Mouse (Mus musculus) CH12.LX (cell line): ENCODE data around the gene Gm20532. TPM values are rescaled to one million over a fixed set of nuclear protein-coding genes. Genes with fewer than 3 reads are reported as not detected.

Experiments
- DNase-seq: peaks from one replicate; pipeline ENCODE4 v3.0.0-alpha.2; 2013; ENCODE audit errors: extremely low read depth
- H3K27ac ChIP-seq: 2 replicates; pipeline ENCODE4 v1.5.1; 2012; ENCODE audit warnings: low read depth, mild to moderate bottlenecking, control low read depth, moderate library complexity; ENCODE audit not compliant: insufficient read depth
- H3K27me3 ChIP-seq: replicated peaks from 2 replicates; pipeline ENCODE3; 2012; ENCODE audit warnings: inconsistent platforms
- H3K36me3 ChIP-seq, 2 experiments: replicated peaks in 1 of 2; 2 replicates each; pipeline versions ENCODE3 to v1.6.1; 2012; ENCODE audit warnings: inconsistent platforms in 1 of 2, low read length in 1 of 2, mild to moderate bottlenecking in 1 of 2, mixed read lengths in 1 of 2, moderate library complexity in 1 of 2; ENCODE audit not compliant: control insufficient read depth in 1 of 2, insufficient read depth in 1 of 2
- H3K4me1 ChIP-seq, 2 experiments: 2 replicates each; pipeline ENCODE4 v1.6.1; 2012; ENCODE audit warnings: inconsistent platforms in 1 of 2, moderate library complexity in 1 of 2; ENCODE audit not compliant: insufficient read depth in 2 of 2, control insufficient read depth in 1 of 2
- H3K4me2 ChIP-seq: 2 replicates; pipeline ENCODE4 v1.6.1; 2012; ENCODE audit warnings: low read depth, mild to moderate bottlenecking, control low read depth; ENCODE audit not compliant: poor library complexity, insufficient read depth, severe bottlenecking
- H3K4me3 ChIP-seq, 3 experiments: fragments of 150-350 bp in 1 of 3; sonication (generic) in 1 of 3; replicated peaks in 1 of 3; 2 replicates each; pipeline versions ENCODE3 to v1.5.1; 2011 to 2012; ENCODE audit warnings: low read depth in 2 of 3, low read length in 2 of 3, mild to moderate bottlenecking in 2 of 3, moderate library complexity in 2 of 3, control low read depth in 1 of 3, improper control_type of control experiment in 1 of 3, inconsistent platforms in 1 of 3, mixed read lengths in 1 of 3; ENCODE audit not compliant: poor library complexity in 1 of 3
- H3K79me2 ChIP-seq: replicated peaks from 2 replicates; pipeline ENCODE4 v1.6.1; 2012; ENCODE audit warnings: mild to moderate bottlenecking, moderate library complexity; ENCODE audit not compliant: control insufficient read depth, poor library complexity, insufficient read depth, severe bottlenecking; ENCODE audit errors: extremely low read depth
- H3K9ac ChIP-seq: 2 replicates; pipeline ENCODE4 v1.6.1; 2012; ENCODE audit warnings: low read depth, mild to moderate bottlenecking, control low read depth, moderate library complexity; ENCODE audit not compliant: insufficient read depth
- H3K9me3 ChIP-seq: replicated peaks from 2 replicates; pipeline ENCODE3; 2012; ENCODE audit warnings: low read length, inconsistent platforms, mixed read lengths
- BHLHE40 ChIP-seq: IDR thresholded peaks from 2 replicates; pipeline ENCODE4 v1.6.1; 2011; ENCODE audit warnings: mild to moderate bottlenecking, low read depth, low read length, improper control_type of control experiment
- CHD2 ChIP-seq: IDR thresholded peaks from 2 replicates; pipeline ENCODE4 v1.6.1; 2011; ENCODE audit warnings: low read length, improper control_type of control experiment
- E2F4 ChIP-seq: IDR thresholded peaks from 2 replicates; pipeline ENCODE4 v1.6.1; 2011; ENCODE audit warnings: low read depth, low read length, improper control_type of control experiment; ENCODE audit not compliant: insufficient replicate concordance
- ELF1 ChIP-seq: IDR thresholded peaks from 2 replicates; pipeline ENCODE4 v1.6.1; 2014; ENCODE audit warnings: low read depth, mild to moderate bottlenecking, inconsistent platforms, low read length, improper control_type of control experiment
- EP300 ChIP-seq: IDR thresholded peaks from 2 replicates; pipeline ENCODE4 v1.6.1; 2011; ENCODE audit warnings: low read length, improper control_type of control experiment
- ETS1 ChIP-seq: conservative IDR thresholded peaks from 2 replicates; pipeline ENCODE4 v1.6.1; 2012; ENCODE audit warnings: low read depth, mild to moderate bottlenecking, inconsistent platforms, low read length, improper control_type of control experiment, moderate library complexity
- GABPA ChIP-seq: IDR thresholded peaks from 2 replicates; pipeline ENCODE4 v1.6.1; 2012; ENCODE audit warnings: low read depth, low read length, improper control_type of control experiment, inconsistent platforms; ENCODE audit not compliant: insufficient replicate concordance
- HCFC1 ChIP-seq: IDR thresholded peaks from 2 replicates; pipeline ENCODE4 v1.6.1; 2012; ENCODE audit warnings: low read depth, mild to moderate bottlenecking, inconsistent platforms, low read length, improper control_type of control experiment
- IRF4 ChIP-seq: IDR thresholded peaks from 2 replicates; pipeline ENCODE4 v1.6.1; 2014; ENCODE audit warnings: low read depth, mild to moderate bottlenecking, inconsistent platforms, low read length, improper control_type of control experiment
- JUN ChIP-seq: IDR thresholded peaks from 2 replicates; pipeline ENCODE4 v1.6.1; 2011; ENCODE audit warnings: low read depth, mild to moderate bottlenecking, low read length, improper control_type of control experiment, moderate library complexity; ENCODE audit not compliant: insufficient read depth
- KAT2A ChIP-seq: IDR thresholded peaks from 2 replicates; pipeline ENCODE4 v1.6.1; 2012; ENCODE audit warnings: low read length, improper control_type of control experiment, inconsistent platforms; ENCODE audit not compliant: insufficient replicate concordance
- MAFK ChIP-seq: IDR thresholded peaks from 2 replicates; pipeline ENCODE4 v1.6.1; 2011; ENCODE audit warnings: low read length, improper control_type of control experiment; ENCODE audit not compliant: insufficient replicate concordance
- MEF2A ChIP-seq: IDR thresholded peaks from 2 replicates; pipeline ENCODE4 v1.6.1; 2014; ENCODE audit warnings: low read depth, mild to moderate bottlenecking, inconsistent platforms, low read length, improper control_type of control experiment, borderline replicate concordance
- MXI1 ChIP-seq: IDR thresholded peaks from 2 replicates; pipeline ENCODE4 v1.6.1; 2011; ENCODE audit warnings: mild to moderate bottlenecking, low read depth, low read length, improper control_type of control experiment
- MYC ChIP-seq: IDR thresholded peaks from 2 replicates; pipeline ENCODE4 v1.6.1; 2011; ENCODE audit warnings: low read depth, mild to moderate bottlenecking, improper control_type of control experiment, low read length
- NELFE ChIP-seq: IDR thresholded peaks from 2 replicates; pipeline ENCODE4 v1.6.1; 2011; ENCODE audit warnings: low read depth, low read length, improper control_type of control experiment
- NRF1 ChIP-seq: IDR thresholded peaks from 2 replicates; pipeline ENCODE4 v1.6.1; 2014; ENCODE audit warnings: low read depth, mild to moderate bottlenecking, inconsistent platforms, low read length, improper control_type of control experiment, moderate library complexity
- PAX5 ChIP-seq: IDR thresholded peaks from 2 replicates; pipeline ENCODE4 v1.6.1; 2012; ENCODE audit warnings: low read length, inconsistent platforms, mixed read lengths
- POLR2AphosphoS2 ChIP-seq: IDR thresholded peaks from 2 replicates; pipeline ENCODE4 v1.6.1; 2011; ENCODE audit warnings: low read depth, low read length, improper control_type of control experiment
- RCOR1 ChIP-seq: conservative IDR thresholded peaks from 2 replicates; pipeline ENCODE4 v1.6.1; 2012; ENCODE audit warnings: low read depth, mild to moderate bottlenecking, inconsistent platforms, low read length, improper control_type of control experiment
- TCF12 ChIP-seq: IDR thresholded peaks from 2 replicates; pipeline ENCODE4 v1.6.1; 2014; ENCODE audit warnings: low read depth, mild to moderate bottlenecking, inconsistent platforms, low read length, improper control_type of control experiment
- UBTF ChIP-seq: IDR thresholded peaks from 2 replicates; pipeline ENCODE4 v1.6.1; 2012; ENCODE audit warnings: low read depth, mild to moderate bottlenecking, inconsistent platforms, low read length, improper control_type of control experiment, moderate library complexity
- USF2 ChIP-seq: conservative IDR thresholded peaks from 2 replicates; pipeline ENCODE4 v1.6.1; 2011; ENCODE audit warnings: low read depth, low read length, improper control_type of control experiment
- ZNF384 ChIP-seq: IDR thresholded peaks from 2 replicates; pipeline ENCODE4 v1.6.1; 2012; ENCODE audit warnings: low read depth, low read length, improper control_type of control experiment, inconsistent platforms
- dilution Hi-C: fragments of 300-500 bp; cut with MboI; formaldehyde crosslinking; loops from 2 replicates; pipeline ENCODE4 v1.14.3; 2020; ENCODE audit warnings: low sequenced_read_pairs; ENCODE audit not compliant: extremely low pct_unique_long_range_greater_than_20kb, extremely low pct_ligation_motif_present
- in situ Hi-C: fragments of 300-500 bp; cut with MboI; formaldehyde crosslinking; loops from 3 replicates; pipeline ENCODE4 v1.14.3; 2019; ENCODE audit warnings: low sequenced_read_pairs, low pct_ligation_motif_present, low pct_unique_long_range_greater_than_20kb, mixed read lengths
- polyA plus RNA-seq: library from polyadenylated mRNA; unstranded; fragments of >175 nt; gene quantifications from 2 replicates; pipeline ENCODE4 v1.2.1, GENCODE M21; 2012; ENCODE audit warnings: low read depth; ENCODE audit not compliant: insufficient read length
- total RNA-seq, 2 experiments: library from RNA; depleted of rRNA; stranded (reverse); fragments of 300-350 nt in 1 of 2; fragments of >200 nt in 1 of 2; gene quantifications; 2 replicates each; pipeline ENCODE4 v1.2.3; 2012 to 2014

Gene Gm20532
- total and polyA plus RNA-seq, 3 experiments: not detected

DNA sequence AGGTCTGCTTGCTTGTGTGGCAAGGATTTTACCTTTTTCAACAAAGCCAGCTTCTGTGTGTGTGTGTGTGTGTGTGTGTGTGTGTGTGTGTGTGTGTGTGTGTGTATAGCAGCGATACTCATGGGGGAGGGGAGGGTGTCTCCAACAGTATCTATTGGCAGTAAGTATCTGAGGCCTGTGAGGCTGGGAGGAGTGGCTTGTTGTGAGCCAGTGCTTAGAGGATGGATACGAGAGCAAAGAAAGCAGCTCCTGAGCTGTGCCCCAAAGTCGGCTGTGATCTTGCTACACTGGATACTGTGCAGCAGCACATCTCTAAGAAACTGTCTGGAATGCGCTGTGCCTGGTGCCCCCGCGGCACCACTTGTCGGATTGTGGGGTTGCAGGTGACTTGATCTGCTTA is 31.5 kb downstream of the Gm20532 start:
- Histone ChIP-seq H3K4me1 (no peaks in the 10 kb centered on the region), H3K27ac (no peak overlapping the region), H3K36me3 (no peaks in the 10 kb centered on the region), H3K4me2 (no peak overlapping the region), H3K9me3 (peaks cover 3% of the 10 kb centered on the region), H3K27me3 (peaks cover 60% of the 10 kb centered on the region), H3K9ac (no peak overlapping the region), H3K4me3 (no peak overlapping the region), H3K79me2 (no peaks in the 10 kb centered on the region)
- dilution Hi-C loops: no loop called here
- TF ChIP-seq TCF12: no peak
- DNase-seq: no peak
- in situ Hi-C loops: no loop called here

DNA sequence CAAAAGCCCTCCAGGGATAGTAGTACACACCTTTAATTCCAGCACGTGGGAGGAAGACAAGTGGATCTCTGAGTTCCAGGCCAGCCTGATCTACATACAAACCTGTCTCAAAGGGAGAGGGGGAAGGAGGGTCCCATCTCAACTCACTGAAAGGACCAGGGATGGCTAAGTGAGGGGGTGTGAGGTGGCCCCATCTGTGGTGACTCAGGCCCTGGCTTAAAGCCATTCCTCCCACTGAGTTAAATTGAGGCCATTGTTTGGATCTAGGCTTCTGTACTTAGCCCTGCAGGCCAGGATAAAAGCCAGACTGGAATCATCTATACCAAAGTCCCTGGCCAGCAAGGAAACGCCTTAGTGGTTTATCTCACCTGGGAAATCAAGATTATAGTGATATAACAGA is 34.8 kb downstream of the Gm20532 start:
- no peak overlapping the region for H3K4me2 ChIP-seq
- H3K36me3 ChIP-seq: no peaks in the 10 kb centered on the region
- H3K4me3 ChIP-seq: no peak overlapping the region
- H3K27ac ChIP-seq: no peak overlapping the region
- DNase-seq: no peak
- dilution Hi-C loops (no loop called here), in situ Hi-C loops (no loop called here)
- H3K9ac ChIP-seq: no peak overlapping the region
- no peaks in the 10 kb centered on the region for H3K79me2 ChIP-seq
- peaks cover 3% of the 10 kb centered on the region for H3K9me3 ChIP-seq
- H3K4me1 ChIP-seq: no peaks in the 10 kb centered on the region
- peaks cover 38% of the 10 kb centered on the region for H3K27me3 ChIP-seq
- TF ChIP-seq POLR2AphosphoS2 (no peak), EP300 (no peak), E2F4 (no peak), UBTF (no peak), KAT2A (no peak), RCOR1 (no peak)

- H3K36me3 ChIP-seq: no peaks in the 10 kb centered on the region
- no peak overlapping the region for H3K4me2 ChIP-seq
- H3K9me3 ChIP-seq: no peaks in the 10 kb centered on the region
- H3K9ac ChIP-seq: no peak overlapping the region
- in situ Hi-C loops: no loop called here
- no peak overlapping the region for H3K4me3 ChIP-seq
- H3K79me2 ChIP-seq: no peaks in the 10 kb centered on the region
- no peak for DNase-seq
- no peaks in the 10 kb centered on the region for H3K4me1 ChIP-seq
- TF ChIP-seq MEF2A: no peak
- no peak for TF ChIP-seq ZNF384
- no peak for TF ChIP-seq PAX5
- no peak for TF ChIP-seq IRF4
- no peak for TF ChIP-seq MYC
- TF ChIP-seq BHLHE40: no peak
- no peak for TF ChIP-seq RCOR1
- TF ChIP-seq HCFC1: no peak
- TF ChIP-seq EP300: no peak
- TF ChIP-seq MAFK: no peak
- TF ChIP-seq NELFE: no peak
- no peak for TF ChIP-seq ELF1
- no peak for TF ChIP-seq USF2
- no peak for TF ChIP-seq NRF1
- no peak for TF ChIP-seq JUN
- TF ChIP-seq E2F4: no peak
- TF ChIP-seq ETS1: no peak
- TF ChIP-seq CHD2: no peak
- TF ChIP-seq GABPA: no peak
- TF ChIP-seq MXI1: no peak
- H3K27me3 ChIP-seq: peaks cover 28% of the 10 kb centered on the region
- dilution Hi-C loops: no loop called here
- H3K27ac ChIP-seq: no peak overlapping the region
These were observed 36.5 kb downstream of the Gm20532 start for GRCm38 (mm10) chr2:26622984-26623383.
